Mouse (Mus musculus) kidney, embryonic 15.5 days (tissue): Measurements from ENCODE around the gene Gm49342. TPM values are rescaled to one million over a fixed set of nuclear protein-coding genes. Genes with fewer than 3 reads are reported as not detected.
"Not testable (repeated sequence)": the region's sequence is repeated elsewhere in the genome, so short reads cannot be mapped to it uniquely, and the experiment has no call there.

Source experiments
- ATAC-seq: fragments of 200-750 bp; cut with Nextera tagmentation; replicated peaks from 2 replicates; pipeline ENCODE4 v1.8.0; 2017; ENCODE audit warnings: moderate TSS enrichment; ENCODE audit not compliant: low FRiP score
- H3K27ac ChIP-seq: fragments of 300-500 bp; sonication (generic); 2 replicates; pipeline ENCODE4 v1.5.1; 2015; ENCODE audit warnings: mild to moderate bottlenecking, inconsistent platforms
- H3K27me3 ChIP-seq: fragments of 300-500 bp; sonication (generic); 2 replicates; pipeline ENCODE4 v1.6.1; 2015; ENCODE audit warnings: inconsistent platforms
- H3K36me3 ChIP-seq: fragments of 300-500 bp; sonication (generic); 2 replicates; pipeline ENCODE4 v1.6.1; 2015; ENCODE audit warnings: inconsistent platforms
- H3K4me1 ChIP-seq: fragments of 300-500 bp; sonication (generic); 2 replicates; pipeline ENCODE4 v1.6.1; 2015; ENCODE audit warnings: inconsistent platforms
- H3K4me2 ChIP-seq: fragments of 300-500 bp; sonication (generic); 2 replicates; pipeline ENCODE4 v1.6.1; 2015; ENCODE audit warnings: moderate library complexity, mild to moderate bottlenecking, inconsistent platforms
- H3K4me3 ChIP-seq: fragments of 300-500 bp; sonication (generic); replicated peaks from 2 replicates; pipeline ENCODE4 v1.5.1; 2015; ENCODE audit warnings: mild to moderate bottlenecking, inconsistent platforms
- H3K9ac ChIP-seq: fragments of 300-500 bp; sonication (generic); 2 replicates; pipeline ENCODE4 v1.6.1; 2015; ENCODE audit warnings: mild to moderate bottlenecking, inconsistent platforms
- H3K9me3 ChIP-seq: fragments of 300-500 bp; sonication (generic); replicated peaks from 2 replicates; pipeline ENCODE4 v1.6.1; 2016; ENCODE audit warnings: inconsistent platforms
- WGBS: fragments of 180-500 bp; shearing (Covaris S2); methylation state at CpG from one replicate; pipeline ENCODE4 v1.1.7; 2015; ENCODE audit warnings: mixed read lengths; 5-methylcytosine and 5-hydroxymethylcytosine counted together
- polyA plus RNA-seq: library from polyadenylated mRNA; unstranded; fragments of >200 nt; fragmentation: Nextera tagmentation; extraction: Ambion mirVana; gene quantifications from 2 replicates; pipeline ENCODE4 v1.2.1, GENCODE M21; 2015

Gm49342 gene
- polyA plus RNA-seq, 1 experiment from 2014 or later, result not detected

- Histone ChIP-seq H3K4me3 (no peak overlapping the region), H3K9ac (no peak overlapping the region), H3K27me3 (no peaks in the 10 kb centered on the region; the same call in 1 of the 2 replicates), H3K36me3 (no peaks in the 10 kb centered on the region), H3K4me1 (peaks cover 1% of the 10 kb centered on the region; the same call in 1 of the 2 replicates), H3K27ac (no peak overlapping the region), H3K4me2 (no peak overlapping the region), H3K9me3 (no peaks in the 10 kb centered on the region)
- WGBS, result 45% methylated on average over 2 of the region's 2 CpGs
- no peak for ATAC-seq
These were observed 5.4 kb upstream of the Gm49342 start for GRCm38 (mm10) chr14:50938940-50939339.

- Histone ChIP-seq H3K9ac (peak overlapping the region; percentile 52), H3K4me2 (peak overlapping the region; percentile 65), H3K4me1 (peaks cover 10% of the 10 kb centered on the region), H3K27ac (peak overlapping the region; percentile 93), H3K4me3 (peak overlapping the region; percentile 58)
- not testable (repeated sequence) for H3K9me3 ChIP-seq, H3K36me3 ChIP-seq, H3K27me3 ChIP-seq
- whole genome bisulfite sequencing, result under 1% methylated on average over 15 of the region's 15 CpGs
- peak; percentile 97 for ATAC-seq
These were observed 334 bp downstream of the Gm49342 start for GRCm38 (mm10) chr14:50944668-50945033.

GRCm38 (mm10) chr14:50945081-50945480 is 764 bp downstream of the Gm49342 start:
- Histone ChIP-seq H3K4me1 (peaks cover 10% of the 10 kb centered on the region), H3K36me3 (peaks cover 10% of the 10 kb centered on the region; the same call in 1 of the 2 replicates), H3K27ac (peak overlapping the region; percentile 93), H3K4me3 (peak overlapping the region; percentile 58), H3K4me2 (peak overlapping the region; percentile 65), H3K9ac (peak overlapping the region; percentile 52)
- WGBS, result 4% methylated on average over 6 of the region's 6 CpGs
- H3K27me3 ChIP-seq, H3K9me3 ChIP-seq, ATAC-seq: not testable (repeated sequence)

- not testable (repeated sequence) for H3K9ac ChIP-seq, H3K27me3 ChIP-seq, H3K9me3 ChIP-seq, ATAC-seq
- WGBS, result 19% methylated on average over 3 of the region's 3 CpGs
- H3K27ac ChIP-seq, result peak overlapping the region; percentile 93; the same call in 1 of the 2 replicates
- peaks cover 10% of the 10 kb centered on the region; the same call in 1 of the 2 replicates for H3K36me3 ChIP-seq
- peak overlapping the region; percentile 65 for H3K4me2 ChIP-seq
- peaks cover 10% of the 10 kb centered on the region for H3K4me1 ChIP-seq
- peak overlapping the region; percentile 58 for H3K4me3 ChIP-seq
These were observed 1.2 kb downstream of the Gm49342 start for GRCm38 (mm10) chr14:50945526-50945925.

GRCm38 (mm10) chr14:50955487-50955886 is 11.2 kb downstream of the Gm49342 start:
- no peaks in the 10 kb centered on the region for H3K9me3 ChIP-seq
- peaks cover 15% of the 10 kb centered on the region for H3K36me3 ChIP-seq
- H3K27me3 ChIP-seq, result no peaks in the 10 kb centered on the region
- H3K4me2 ChIP-seq, result no peak overlapping the region
- H3K9ac ChIP-seq, result no peak overlapping the region
- H3K4me3 ChIP-seq, result no peak overlapping the region
- no peak overlapping the region for H3K27ac ChIP-seq
- 86% methylated on average over 10 of the region's 10 CpGs for WGBS
- no peak for ATAC-seq
- H3K4me1 ChIP-seq, result 0 out of 2 replicates have a peak, but pooled peaks cover 6% of the 10 kb centered on the region

- not testable (repeated sequence) for H3K9me3 ChIP-seq, H3K9ac ChIP-seq, H3K4me1 ChIP-seq, H3K27ac ChIP-seq, H3K27me3 ChIP-seq
- H3K4me2 ChIP-seq, result peak within 1 kb of the TSS; percentile 49
- WGBS, result 6% methylated on average over 19 of the region's 19 CpGs
- H3K36me3 ChIP-seq, result peaks cover 12% of the 10 kb centered on the region
- peak; percentile 90 for ATAC-seq
- H3K4me3 ChIP-seq, result peak within 1 kb of the TSS; percentile 25
These were observed 11.7 kb downstream of the Gm49342 start, which contains the start of gene Pnp2 for GRCm38 (mm10) chr14:50955942-50956508. Pnp2 (plus strand) TSS chr14:50955992.

- not testable (repeated sequence) for H3K36me3 ChIP-seq, H3K4me3 ChIP-seq, H3K9me3 ChIP-seq, H3K27me3 ChIP-seq, H3K4me1 ChIP-seq, H3K9ac ChIP-seq, H3K27ac ChIP-seq, ATAC-seq, H3K4me2 ChIP-seq
- WGBS, result 79% methylated on average over 6 of the region's 6 CpGs
These were observed 12.4 kb downstream of the Gm49342 start for GRCm38 (mm10) chr14:50956724-50957123.

- not testable (repeated sequence) for H3K4me3 ChIP-seq, H3K27ac ChIP-seq, H3K36me3 ChIP-seq, ATAC-seq, H3K4me2 ChIP-seq, H3K9me3 ChIP-seq, H3K9ac ChIP-seq, H3K4me1 ChIP-seq, H3K27me3 ChIP-seq
- WGBS, result 53% methylated on average over 3 of the region's 3 CpGs
These were observed 12.8 kb downstream of the Gm49342 start for GRCm38 (mm10) chr14:50957146-50957545.

- not testable (repeated sequence) for H3K4me3 ChIP-seq, H3K9ac ChIP-seq, H3K36me3 ChIP-seq, H3K4me1 ChIP-seq, H3K9me3 ChIP-seq, H3K27ac ChIP-seq, H3K4me2 ChIP-seq, ATAC-seq, H3K27me3 ChIP-seq
- WGBS, result 81% methylated on average over 5 of the region's 5 CpGs
These were observed 14.1 kb downstream of the Gm49342 start for GRCm38 (mm10) chr14:50958289-50958995.

GRCm38 (mm10) chr14:50968216-50968980 is 24.1 kb downstream of the Gm49342 start:
- H3K36me3 ChIP-seq, result no peaks in the 10 kb centered on the region
- no peak for ATAC-seq
- WGBS, result 59% methylated on average over 5 of the region's 5 CpGs

GRCm38 (mm10) chr14:50969041-50969440 is 24.7 kb downstream of the Gm49342 start:
- Histone ChIP-seq H3K9me3 (no peaks in the 10 kb centered on the region), H3K4me2 (no peak overlapping the region), H3K9ac (no peak overlapping the region), H3K27ac (no peak overlapping the region), H3K27me3 (no peaks in the 10 kb centered on the region), H3K4me1 (no peaks in the 10 kb centered on the region; the same call in 1 of the 2 replicates), H3K4me3 (no peak overlapping the region), H3K36me3 (no peaks in the 10 kb centered on the region)
- ATAC-seq, result no peak
- 12% methylated on average over 1 of the region's 1 CpGs for WGBS

More at GRCm38 (mm10) chr14:50968216-50968980, 24.1 kb downstream of the Gm49342 start:
- H3K4me2 ChIP-seq, result no peak overlapping the region
- H3K9me3 ChIP-seq, result no peaks in the 10 kb centered on the region
- H3K4me1 ChIP-seq, result no peaks in the 10 kb centered on the region; the same call in 1 of the 2 replicates
- no peak overlapping the region for H3K4me3 ChIP-seq
- no peaks in the 10 kb centered on the region for H3K27me3 ChIP-seq
- no peak overlapping the region for H3K27ac ChIP-seq
- H3K9ac ChIP-seq, result no peak overlapping the region
